Mouse (Mus musculus) kidney, adult 8-10 months (tissue): ENCODE results near the gene Shisa5.

Experiments used
- DNase-seq, 2 experiments: peaks; one replicate each; pipeline ENCODE4 v3.0.0; 2022

The Shisa5 gene

GRCm38 (mm10) chr9:109093786-109094552 lies 55.6 kb downstream of the Shisa5 start:
- peak; percentile 69 for DNase-seq

- peak in 1 of 2 experiments; percentile 54 for DNase-seq
Observed at GRCm38 (mm10) chr9:109094553-109095136, 56.3 kb downstream of the Shisa5 start.

DNA sequence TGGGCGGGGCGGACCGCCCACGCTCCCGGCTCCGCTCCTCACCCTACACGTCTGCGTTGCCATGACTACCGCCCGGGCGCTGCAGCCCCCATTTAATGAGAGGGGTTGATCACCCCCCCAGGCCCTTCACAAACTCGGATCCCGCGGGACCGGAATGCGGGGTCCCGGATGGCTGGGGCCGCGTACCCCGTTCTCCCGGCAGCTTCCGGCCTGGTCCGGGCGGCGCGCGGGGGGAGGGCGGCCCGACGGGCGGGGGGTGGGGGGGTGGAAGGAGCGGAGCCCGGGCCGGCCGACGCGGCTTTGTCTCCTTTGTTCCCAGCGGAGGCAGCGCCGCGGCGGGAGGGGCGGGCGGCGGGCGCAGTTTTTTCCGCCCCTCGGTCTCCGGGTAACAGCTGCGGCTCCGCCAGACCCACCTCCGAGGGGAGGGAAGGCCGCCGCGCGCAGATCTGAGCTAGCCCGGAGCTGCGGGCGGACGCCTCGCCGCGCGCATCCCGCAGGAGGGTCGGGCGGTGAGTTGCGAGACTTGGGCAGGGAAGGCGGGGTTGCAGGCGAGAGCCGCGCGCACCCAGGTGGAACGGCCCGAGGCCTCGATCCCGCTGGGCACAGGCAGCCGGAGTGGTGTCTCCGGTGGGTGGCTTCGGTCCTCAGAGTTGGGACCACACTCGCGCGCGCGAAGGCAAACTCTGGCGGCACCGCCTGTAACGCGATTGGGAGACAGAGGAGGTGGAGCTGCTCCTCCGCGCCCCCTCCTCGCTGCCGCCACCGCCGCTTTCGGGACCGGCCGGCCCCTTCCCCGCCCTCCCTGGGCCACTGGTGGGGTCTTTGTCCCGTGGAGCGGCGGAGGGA lies 57.0 kb downstream of the Shisa5 start, which contains the start of gene Plxnb1:
Gene Plxnb1 (plus strand): TSS at position 253 of the 846 bp plus-strand sequence.
- peak in 1 of 2 experiments; percentile 56 for DNase-seq

DNA sequence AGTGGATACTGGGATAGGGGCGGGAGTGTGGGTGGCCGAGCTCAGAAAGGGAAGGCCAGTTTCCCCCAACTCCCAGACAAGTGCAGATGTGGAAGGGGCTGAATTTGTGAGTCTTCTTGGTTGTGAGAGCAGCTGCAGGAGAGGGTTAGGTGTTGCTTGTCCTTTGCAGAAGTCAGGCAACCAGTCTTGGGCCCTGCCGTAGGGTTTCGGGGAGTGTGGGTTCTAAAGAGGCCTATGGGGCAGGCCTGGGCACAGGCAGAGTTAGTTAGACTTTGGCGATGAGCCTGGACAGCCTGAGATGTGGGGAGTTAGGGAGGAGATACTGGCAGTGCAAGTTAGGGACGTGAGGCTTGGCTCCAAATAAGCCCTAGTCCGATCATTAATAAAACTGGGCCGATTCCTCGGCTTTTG lies 57.9 kb downstream of the Shisa5 start:
- no peak for DNase-seq

DNA sequence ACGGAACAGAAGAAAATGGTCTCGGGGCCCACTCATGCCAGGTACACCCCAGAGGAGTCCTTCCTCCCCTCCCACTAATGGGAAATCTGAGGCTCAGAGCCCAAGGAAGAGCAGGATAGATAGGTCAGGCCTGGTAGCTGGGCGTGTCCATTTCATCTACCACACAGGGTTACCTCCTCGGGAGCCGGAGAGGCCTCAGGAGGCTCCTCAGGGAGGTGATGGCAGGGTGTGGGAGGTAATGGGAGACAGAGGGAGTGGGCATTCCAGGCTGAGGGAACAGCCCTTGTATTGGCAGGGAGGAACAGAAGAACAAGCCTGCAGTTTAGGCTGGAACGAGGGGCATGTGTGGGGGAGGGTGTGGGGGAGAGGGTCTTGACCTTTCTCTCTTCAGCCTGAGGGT lies 58.5 kb downstream of the Shisa5 start:
- DNase-seq = no peak

- no peak for DNase-seq
Observed at GRCm38 (mm10) chr9:109097291-109097690, 58.9 kb downstream of the Shisa5 start.

DNA sequence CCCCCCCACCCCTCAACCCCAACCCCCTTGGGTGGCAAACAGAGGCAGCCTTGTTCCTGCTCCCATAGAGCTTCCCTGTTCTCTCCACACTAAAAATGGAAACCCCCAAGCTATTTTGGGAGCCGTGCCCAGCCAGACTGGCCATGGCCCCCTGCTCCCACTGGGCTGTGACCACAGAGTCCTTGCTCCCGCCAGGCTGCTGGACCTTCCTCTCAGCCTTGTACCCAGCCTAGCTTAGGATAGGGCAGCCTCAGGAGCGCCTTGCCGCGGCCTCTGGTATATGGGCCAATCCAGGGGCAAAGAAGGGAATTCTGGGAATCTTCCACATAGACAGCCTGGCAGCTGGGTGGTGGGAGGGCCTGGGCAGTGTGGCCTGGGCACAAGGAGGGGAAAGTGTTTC lies 59.5 kb downstream of the Shisa5 start:
- no peak for DNase-seq

DNA sequence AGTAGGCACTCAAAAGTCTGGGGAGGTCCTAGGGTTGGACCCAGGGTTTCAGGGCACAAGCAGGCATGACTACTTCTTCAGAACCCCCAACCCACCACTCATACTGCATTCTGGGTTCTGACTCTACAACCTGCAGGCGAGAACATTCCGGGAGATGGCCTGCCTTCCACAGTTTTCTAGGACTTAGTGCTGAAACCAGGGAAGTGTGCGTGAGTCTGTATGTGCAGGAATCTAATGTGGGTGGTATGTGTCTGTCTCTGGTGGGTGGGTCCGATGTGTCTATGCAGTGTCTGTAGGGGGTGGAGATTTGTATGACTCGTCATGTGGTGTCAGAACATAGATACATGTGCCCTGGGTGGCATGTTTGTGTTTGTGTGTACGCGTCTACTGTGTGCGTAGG lies 60.0 kb downstream of the Shisa5 start:
- DNase-seq = no peak

- peak; percentile 66 to 83 for DNase-seq
Observed at GRCm38 (mm10) chr9:109098969-109099368, 60.6 kb downstream of the Shisa5 start.

- DNase-seq = no peak
Observed at GRCm38 (mm10) chr9:109100307-109100928, 62.1 kb downstream of the Shisa5 start.

DNA sequence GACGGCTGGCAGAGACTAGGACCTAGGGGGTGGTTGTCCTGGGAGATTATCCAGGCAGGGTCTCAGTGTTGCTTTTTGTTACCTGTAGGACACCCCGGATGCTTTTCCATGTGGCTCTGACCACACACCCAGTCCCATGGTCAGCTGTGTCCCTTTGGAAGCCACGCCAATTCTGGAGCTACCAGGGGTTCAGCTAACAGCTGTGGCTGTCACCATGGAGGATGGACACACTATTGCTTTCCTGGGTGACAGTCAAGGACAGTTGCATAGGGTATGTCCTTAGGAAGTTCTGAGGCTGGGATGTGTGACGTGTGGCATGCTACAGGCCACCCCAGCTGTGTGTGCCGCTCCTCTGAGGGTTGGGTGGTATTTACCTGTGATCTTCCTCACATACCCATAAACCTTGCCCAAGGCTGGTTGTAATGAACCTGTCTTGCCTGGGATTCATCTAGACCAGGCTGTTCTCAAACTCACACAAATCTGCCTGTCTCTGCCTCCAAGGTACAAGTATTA lies 63.6 kb downstream of the Shisa5 start:
- no peak for DNase-seq

DNA sequence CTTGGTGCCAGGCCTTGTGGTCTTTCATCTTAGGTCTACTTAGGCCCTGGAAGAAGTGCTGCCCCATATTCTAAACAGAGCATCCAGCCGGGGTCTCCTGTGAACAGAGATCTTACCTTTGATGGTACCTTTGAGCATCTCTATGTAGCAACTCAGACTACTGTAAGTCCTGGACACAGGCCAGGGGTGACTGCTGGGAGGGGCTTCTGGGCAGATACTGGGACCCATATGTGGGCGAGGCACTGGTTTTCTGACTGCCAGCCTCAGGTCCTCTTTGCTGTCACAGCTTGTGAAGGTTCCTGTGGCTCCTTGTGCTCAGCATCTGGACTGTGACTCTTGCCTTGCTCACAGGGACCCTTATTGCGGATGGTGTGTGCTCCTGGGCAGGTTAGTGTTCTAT lies 64.2 kb downstream of the Shisa5 start:
- no peak for DNase-seq

DNA sequence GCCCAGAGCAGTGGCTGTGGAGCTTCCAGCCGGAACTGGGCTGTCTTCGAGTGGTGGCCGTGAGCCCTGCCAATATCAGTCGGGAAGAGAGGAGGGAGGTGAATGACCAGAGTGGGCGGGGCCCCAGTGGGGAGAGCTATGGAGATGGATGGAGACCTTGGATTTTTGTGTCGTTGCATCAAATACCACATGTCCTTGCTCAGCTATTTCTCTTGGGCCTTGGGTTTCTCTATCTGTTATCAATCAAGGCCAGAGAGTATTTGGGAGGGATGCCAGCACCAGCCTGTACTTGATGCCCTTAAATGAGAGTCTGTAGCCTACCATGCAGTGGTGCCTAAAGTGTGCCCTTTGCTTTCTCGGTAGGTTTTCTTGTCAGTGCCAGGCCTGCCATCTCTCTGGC lies 64.9 kb downstream of the Shisa5 start:
- DNase-seq = no peak

GRCm38 (mm10) chr9:109104083-109104482 lies 65.7 kb downstream of the Shisa5 start:
- no peak for DNase-seq

DNA sequence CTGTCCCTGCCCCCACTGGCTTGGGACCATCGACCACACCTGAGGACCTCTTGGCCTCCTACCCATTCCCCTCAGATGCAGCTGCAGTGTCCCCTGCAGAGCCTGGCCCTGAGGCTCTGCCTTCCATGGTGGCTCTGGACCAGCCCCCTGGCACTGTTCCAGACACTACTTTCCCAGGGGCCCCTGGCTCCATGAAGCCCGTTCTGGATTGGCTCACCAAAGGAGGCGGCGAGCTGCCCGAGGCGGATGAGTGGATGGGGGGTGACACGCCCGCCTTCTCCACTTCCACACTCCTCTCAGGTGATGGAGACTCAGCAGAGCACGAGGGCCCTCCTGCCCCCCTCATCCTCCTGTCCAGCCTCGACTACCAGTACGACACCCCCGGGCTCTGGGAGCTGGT lies 66.6 kb downstream of the Shisa5 start:
- no peak for DNase-seq

GRCm38 (mm10) chr9:109105648-109106047 lies 67.3 kb downstream of the Shisa5 start:
- no peak for DNase-seq

- no peak for DNase-seq
Observed at GRCm38 (mm10) chr9:109107341-109107740, 69.0 kb downstream of the Shisa5 start.
